Mouse (Mus musculus) cerebellum, postnatal 36 days (tissue): ENCODE measurements around the gene H2-Q1.
A peak's percentile ranks its signal among the peaks of the same experiment; 100 is the strongest.
"Not testable (repeated sequence)": the region's sequence is repeated elsewhere in the genome, so short reads cannot be mapped to it uniquely, and the experiment has no call there.

ENCODE experiments used
- DNase-seq, 2 experiments: peaks; one replicate each; pipeline ENCODE4 v3.0.0; 2021 to 2022; ENCODE audit warnings: mixed read lengths in 2 of 2

H2-Q1 gene

DNA sequence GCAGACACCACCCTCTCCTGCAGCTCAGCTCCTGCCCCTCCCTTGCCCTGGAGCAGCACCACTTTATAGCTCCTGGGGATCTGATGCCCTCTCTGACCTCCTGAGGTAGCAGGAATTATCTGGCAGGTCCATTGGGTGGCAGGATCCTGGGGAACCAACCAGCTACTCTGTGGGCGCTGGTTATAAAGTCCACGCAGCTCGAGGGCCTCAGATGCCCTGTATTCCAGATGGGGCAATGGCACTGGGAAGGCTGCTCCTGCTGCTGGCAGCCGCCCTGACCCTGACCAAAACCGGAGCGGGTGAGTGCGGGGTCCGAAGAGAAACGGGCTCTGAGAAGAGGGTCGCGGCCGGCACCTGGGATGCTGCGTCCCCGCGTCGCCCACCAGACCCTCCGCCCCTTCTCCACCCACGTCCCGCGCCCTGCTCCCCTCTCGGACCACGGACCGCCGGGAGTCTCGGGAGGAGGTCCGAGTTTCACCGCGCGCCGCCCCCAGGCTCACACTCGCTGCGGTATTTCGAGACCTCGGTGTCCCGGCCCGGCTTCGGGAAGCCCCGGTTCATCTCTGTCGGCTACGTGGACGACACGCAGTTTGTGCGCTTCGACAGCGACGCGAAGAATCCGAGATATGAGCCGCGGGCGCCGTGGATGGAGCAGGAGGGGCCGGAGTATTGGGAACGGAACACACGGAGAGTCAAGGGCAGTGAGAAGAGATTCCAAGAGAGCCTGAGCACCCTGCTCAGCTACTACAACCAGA is at the start of gene H2-Q1:
Gene H2-Q1, plus strand, starts transcription at position 79 of the 755 bp plus-strand sequence.
- DNase-seq: no peak

DNA sequence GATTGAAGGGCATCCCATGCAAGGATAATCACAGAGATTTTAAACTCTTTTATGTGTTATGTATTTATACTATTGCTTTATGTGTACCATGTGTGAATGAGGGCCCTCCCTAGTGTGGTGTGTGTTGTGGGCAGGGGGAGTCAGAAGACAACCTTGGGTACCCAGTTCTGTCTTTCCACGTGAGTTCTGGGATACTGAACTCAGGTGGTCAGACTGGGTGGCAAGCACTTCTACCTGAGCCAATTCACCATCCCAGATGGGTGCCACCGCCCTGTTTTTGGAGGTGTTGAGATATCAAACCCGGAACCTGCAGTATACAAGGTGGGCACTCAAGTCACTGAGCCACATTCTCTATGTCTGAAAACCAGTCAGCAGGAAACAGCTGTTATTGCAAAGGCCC is 48.0 kb upstream of the H2-Q1 start:
- DNase-seq: no peak

DNA sequence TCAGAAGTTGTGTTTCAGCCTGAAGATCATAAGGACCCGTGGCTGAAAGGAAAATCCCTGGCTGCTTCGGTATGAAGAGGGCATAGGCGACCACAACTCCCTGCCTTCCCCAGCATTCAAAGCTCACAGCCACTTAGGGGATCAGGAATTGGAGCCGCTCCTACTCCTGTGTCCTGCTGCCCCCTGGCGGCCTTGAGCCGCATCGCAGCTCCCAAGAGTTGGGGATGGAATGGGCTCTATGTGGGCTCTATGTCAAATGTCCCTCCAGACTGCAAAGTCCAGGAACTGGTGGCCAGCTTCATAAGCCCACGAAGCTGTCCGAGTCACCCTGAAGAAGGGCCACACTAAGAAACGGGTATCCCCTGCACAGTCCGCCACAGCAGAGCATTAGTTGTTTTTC is 45.4 kb upstream of the H2-Q1 start:
- DNase-seq: peak; percentile 88 to 89

DNA sequence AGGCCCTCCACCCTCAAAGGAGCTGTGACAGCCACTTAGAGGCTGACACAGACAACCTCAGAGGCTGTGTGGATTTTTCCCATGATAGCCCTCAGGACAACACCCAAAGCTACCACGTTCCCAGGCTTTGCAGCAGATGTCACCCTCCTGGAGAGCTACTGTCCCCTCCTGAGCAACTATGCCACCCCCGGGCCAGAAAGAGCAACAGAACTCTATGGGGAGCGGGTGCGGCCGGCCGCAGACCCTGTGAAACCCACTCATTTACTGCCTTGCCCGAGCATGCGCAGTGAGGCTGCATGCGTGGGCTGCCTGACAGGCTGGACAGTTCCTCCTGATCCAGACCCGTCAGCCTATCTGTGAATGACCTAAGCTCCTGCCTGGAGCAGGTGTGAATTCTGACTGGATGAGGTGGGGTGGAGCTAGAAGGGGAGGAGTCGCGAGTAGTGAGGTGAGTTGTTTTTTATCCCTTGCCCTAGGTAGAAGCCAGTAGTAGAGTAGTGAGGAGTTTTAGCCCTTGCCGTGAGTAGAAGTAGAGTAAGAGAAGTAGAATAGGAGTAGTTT is 43.8 kb upstream of the H2-Q1 start:
- no peak for DNase-seq

DNA sequence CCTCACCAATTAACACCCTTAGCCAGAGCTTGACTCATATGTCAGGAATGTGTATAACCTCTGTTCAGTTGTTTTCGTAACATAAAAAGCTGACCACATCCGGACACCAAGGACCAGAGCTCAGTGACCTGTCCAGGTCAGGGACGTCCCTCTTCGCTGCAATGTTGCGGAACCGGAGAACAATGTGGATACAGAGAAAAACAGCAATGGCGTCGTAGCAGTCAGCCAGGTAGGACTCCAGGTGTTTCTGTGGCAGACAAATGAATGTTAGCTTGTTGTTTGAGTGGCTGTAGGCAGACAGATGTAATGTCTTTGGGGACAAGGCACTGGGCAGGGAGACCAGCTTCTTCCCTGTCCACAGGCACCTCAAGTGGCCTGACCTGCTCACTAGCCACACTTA is 42.2 kb upstream of the H2-Q1 start:
- no peak for DNase-seq

DNA sequence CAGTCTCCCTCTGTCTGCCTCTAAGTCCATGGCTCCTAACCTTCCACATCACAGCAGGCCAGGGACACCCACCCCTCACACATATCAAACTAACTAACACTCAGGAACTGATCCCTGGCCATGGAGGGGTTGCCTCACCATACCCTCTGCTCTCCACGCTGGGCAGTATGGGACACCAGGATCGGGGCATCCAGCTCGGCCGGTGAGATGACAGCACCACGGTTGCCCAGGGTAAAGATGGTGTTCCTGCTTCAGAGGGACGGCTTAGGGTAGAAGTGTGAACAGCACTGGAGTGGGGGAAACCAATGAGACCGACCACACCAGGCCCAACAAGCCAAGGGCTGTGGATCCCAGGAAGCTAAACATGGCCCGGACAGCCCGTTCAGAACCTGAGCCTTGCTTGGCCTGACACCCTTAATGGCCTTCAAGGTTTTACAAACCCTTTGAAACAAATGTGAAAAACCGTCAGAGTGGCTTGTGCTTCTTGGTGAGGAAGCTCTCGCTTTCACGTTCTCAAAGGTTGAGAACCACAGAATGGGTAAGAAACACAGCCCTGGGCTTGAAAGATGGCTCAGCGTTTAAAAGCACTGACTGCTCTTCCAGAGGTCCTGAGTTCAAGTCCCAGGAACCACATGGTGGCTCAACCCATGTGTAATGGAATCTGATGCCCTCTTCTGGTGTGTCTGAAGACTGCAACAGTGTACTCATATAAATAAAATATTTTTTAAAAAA is 41.1 kb upstream of the H2-Q1 start:
- DNase-seq: no peak

DNA sequence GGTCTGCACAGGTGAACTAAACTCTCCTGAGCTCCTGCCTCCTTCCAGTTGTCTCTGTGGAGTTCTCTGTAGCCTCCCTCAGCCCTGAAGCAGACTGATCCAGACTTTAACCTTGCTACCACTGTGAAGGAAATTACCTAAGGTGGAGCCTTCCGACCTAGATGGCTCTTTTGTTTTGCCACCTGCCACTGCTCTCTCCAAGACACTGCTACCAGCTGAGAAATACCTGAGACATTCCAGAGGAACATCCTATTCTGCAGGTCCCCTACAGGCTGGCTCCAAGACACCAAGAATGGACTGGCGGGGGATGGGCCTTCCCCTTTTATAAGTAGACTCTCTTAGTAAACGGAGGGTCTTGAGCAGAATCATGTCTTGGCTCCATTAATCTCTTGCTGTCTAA is 39.9 kb upstream of the H2-Q1 start:
- DNase-seq: no peak

DNA sequence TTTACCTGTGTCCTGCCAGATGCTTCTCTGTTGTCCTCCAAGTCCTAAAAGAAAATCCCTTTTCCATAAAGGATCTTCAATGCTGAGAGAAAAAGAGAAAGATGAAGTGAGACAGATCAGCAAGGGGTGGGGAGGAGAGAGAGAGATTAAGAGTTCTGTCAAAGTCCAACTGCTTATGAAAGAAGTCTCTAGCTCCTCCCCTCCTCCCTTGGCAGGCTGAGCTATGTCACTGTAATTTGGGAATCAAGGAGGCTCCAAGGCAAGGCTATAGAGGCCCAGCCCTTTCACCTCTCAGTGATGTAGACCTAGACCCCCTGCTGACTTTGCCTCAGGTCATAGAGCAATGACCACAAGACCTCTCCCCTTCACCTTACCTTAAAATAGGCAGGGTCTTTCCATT is 34.8 kb upstream of the H2-Q1 start:
- no peak for DNase-seq

DNA sequence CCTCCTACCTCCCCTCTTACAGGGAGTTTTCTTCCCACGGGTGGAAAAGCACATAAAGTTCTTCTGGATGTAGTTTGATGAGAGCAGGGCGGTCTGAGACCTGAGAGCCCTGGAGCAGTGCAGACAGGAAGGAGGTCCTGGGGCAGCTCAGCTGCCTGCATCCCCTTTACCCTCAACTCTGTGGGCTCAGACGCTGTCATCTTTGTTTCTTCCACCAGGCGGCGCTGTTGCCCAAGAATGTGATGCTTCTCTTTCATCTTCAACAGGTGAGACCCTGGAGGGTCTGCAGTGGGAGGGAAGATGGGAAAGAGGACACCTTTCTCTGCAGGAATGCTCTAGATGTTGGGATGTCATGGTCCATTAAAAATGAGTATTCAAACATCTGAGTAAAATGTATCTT is 24.4 kb upstream of the H2-Q1 start:
- peak; percentile 44 to 48 for DNase-seq

DNA sequence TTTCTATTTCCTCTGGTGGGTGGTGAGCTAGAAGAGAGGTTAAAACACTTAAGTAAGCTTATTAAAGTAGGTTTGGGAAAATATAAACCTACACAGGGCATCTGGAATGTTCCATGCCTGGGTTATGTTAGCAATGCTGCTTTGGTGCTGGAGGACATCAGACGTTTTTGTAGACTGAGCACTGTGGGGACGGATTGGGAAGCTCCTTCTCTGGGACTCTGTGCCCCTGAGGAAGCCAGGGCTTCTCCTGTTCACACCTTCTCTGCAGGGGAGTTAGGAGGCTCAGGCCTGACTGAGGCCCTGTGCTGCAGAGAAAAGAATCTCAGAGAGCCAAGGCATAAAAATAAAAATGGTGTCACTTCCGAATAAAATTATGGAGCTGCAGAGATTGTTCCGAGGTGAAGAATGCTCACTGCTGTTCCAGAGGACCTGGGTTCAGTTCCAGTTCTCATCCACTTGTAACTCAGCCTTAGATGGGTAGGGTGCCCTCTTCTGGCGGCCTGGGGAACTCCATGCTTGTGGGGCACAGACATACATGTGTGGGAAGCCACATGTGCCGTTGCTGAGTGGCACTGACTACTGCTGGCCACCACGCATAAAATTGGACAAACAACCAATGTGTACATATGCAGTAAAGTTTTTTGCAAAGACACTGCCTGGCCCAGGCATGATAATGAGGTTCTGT is 19.8 kb upstream of the H2-Q1 start:
- DNase-seq: not testable (repeated sequence)

DNA sequence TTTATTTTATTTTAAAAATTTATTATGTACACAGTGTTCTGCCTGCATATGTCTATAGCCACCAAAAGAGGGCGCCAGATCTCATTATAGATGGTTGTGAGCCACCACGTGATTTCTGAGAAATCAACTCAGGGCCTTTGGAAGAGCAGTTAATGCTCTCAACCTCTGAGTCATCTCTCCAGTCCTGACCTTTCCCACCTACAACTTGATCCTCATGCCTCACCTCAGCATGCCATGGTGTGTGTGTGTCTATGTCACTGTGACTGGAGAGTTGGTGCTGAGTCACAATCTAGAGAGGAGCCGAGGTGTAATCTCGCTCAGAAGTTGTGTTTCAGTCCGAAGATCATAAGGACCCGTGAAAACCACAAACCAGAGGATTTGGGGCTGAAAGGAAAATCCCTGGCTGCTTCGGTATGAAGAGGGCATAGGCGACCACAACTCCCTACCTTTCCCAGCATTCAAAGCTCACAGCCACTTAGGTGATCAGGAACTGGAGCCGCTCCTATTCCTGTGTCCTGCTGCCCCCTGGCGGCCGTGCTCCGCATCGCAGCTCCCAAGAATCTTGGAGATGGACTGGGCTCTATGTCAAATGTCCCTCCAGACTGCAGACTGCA is 18.5 kb upstream of the H2-Q1 start:
- DNase-seq: peak; percentile 90 to 92

DNA sequence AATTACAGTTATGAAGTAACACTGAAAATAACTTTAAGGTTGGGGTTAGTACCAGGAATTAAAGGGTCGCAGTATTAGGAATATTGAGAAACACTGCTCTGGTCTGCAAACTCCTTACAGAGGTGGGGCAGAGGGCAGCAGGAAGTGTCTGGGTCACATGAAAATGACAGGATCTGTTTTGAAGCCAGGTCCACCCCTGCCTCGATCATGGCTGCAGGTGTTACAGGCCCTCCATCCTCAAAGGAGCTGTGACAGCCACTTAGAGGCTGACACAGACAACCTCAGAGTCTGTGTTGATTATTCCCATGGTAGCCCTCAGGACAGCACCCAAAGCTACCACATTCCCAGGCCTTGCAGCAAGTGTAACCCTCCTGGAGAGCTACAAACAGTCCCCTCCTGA is 16.9 kb upstream of the H2-Q1 start:
- no peak for DNase-seq

DNA sequence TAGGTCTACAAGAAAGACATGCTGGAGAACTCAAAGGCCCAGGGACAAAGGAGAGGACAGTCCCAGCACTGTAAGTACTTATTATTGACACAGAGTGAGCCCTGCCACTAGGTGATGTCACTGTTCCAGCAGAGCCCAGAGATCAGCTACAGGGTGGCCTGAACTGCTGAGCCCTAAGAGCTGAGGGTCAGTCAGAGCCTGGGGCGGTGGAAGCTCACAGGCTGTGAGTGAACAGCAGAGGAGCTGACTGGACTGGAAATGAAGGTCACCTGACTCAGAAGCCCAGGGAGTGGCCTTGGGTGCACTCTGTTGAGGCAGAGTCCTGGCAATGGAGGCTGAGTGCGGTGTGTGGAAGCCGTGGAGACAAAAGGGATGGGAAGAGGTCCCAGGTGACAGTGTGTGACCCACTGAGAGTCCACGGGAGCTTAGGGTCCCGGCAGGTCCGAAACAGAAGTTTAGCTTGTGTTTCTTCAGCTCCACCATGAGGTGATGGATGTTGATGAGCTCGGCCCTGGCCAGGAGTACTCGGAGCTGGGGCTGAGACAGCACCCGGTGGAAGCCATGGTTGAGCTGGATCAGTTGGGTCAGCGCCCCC is 16.4 kb upstream of the H2-Q1 start:
- no peak for DNase-seq

DNA sequence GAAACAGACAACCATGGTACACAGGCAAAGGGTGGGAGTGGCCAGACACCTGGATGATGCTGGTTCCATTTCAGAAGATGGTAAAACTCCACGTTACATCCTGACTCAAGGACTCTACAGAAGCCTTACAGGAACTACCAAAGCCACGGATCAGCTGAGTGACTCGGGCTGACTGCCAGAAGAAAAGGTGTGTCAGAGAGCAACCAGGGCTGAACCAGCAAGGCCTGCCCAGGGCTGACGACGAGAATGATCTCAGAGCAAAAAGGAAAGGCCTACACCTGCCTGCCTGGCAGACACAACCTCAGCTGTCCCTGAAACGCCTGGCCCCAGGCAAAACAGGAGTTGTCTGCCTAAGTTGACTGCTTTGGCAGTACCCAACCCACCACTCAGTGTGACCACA is 15.7 kb upstream of the H2-Q1 start:
- DNase-seq: no peak

DNA sequence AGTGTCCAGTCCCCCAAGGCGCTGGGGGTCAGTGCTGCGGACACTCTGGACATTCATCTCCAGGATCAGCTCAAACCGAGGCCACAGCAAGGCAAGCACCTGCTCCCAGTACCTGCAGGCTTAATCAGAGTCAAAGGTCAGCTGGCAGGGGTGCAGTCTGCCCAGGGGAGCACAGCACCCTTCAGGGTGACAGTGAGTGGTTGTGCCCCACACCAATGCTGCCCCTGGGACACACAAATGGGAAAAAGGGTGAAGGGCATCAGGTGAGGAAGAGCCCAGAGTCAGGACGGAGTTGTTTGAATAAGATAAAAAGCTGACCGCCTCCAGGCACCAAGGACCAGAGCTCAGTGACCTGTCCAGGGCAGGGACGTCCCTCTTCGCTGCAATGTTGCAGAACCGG is 15.3 kb upstream of the H2-Q1 start:
- not testable (repeated sequence) for DNase-seq

DNA sequence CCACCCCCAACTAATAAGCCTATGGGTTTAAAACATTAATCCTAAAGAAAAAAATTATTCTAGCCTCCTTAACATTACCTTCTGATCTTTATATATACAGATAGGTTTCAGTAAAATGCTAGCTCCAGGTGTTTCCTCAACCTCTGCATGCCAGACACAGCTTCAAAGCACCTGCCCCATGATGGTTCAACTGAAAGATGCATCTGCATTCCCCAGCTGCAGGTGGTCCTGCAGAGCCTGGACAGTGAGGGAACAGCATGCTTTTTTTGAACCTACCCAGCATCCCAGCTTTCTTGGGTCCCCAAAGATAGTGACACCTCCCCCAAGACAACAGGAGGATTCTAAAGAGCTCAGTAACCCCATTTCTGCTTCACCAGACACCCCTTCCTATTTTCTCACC is 1.5 kb upstream of the H2-Q1 start:
- DNase-seq: no peak

DNA sequence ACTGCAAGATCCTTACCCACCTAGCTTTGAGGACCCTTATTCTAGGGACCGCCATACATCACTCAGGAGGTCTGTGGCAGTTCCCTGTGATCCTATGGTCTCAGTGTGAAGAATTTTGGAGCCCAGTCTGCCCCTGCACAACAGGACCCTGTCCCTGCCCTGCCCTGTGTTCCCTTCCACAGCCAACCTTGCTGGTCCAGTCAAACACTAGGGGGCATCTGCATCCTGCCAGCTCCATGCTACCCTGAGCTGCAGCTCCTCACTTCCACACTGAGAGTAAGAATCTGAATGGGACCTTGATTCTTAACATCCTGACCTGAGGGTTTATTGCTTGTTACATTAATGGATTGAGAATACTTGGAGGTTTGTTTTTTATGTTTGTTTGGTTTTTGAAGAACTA is 4.9 kb downstream of the H2-Q1 start:
- not testable (repeated sequence) for DNase-seq

DNA sequence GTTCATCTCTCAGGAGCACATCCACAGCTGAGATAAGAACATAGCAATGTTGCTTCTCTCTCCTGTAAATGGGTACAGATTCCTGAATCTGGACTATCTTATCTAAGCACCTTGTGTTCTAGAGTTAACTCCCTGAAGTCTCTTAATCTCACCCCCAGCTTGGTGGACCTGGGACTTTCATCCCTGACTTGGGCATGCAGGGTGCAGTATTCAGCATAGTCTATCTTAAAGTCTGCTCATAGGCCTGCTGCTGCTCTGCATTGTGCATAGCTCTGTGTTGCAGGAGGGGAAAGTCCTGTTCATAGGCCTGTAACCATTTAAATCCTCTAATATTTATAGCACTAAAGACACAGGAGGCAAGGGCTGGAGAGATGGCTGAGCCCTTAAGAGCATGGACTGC is 5.8 kb downstream of the H2-Q1 start:
- not testable (repeated sequence) for DNase-seq

DNA sequence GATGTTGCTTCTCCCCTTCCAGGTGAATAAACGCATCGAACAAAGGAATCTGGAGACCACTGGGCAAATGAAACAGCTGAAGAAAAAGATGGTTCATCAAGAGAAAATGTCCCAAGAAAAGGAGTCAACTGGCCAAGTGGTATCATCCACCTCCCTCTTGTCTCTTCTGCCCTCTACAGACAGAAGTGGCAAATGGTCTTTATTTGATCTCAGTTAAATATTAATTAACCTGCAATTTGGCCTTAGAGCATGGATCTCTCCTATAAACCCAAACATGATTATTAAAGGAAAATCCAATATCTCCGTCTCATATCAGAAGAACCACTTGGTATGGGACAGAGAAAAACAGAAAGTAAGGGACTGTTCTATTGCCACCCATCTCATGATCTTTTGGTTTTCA is 9.5 kb downstream of the H2-Q1 start:
- DNase-seq: not testable (repeated sequence)

DNA sequence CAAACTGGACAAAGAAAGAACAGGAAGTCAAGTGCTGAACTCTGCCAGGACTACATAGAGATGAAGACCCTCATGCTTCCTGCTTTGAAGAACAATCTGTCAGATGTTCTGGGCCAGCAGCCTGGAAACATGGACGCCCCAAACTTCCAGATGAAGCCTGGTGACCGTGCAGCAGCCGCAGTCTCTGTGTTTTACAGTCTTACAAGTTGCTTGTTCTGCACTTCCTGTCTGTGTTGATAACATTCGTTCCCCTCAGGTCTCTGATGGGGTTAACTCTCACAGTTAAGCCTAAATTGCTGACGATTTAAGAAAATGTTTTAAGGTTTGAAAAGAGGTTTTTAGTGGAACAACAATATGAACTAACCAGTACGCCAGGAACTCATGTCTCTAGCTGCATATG is 11.3 kb downstream of the H2-Q1 start:
- DNase-seq: not testable (repeated sequence)

DNA sequence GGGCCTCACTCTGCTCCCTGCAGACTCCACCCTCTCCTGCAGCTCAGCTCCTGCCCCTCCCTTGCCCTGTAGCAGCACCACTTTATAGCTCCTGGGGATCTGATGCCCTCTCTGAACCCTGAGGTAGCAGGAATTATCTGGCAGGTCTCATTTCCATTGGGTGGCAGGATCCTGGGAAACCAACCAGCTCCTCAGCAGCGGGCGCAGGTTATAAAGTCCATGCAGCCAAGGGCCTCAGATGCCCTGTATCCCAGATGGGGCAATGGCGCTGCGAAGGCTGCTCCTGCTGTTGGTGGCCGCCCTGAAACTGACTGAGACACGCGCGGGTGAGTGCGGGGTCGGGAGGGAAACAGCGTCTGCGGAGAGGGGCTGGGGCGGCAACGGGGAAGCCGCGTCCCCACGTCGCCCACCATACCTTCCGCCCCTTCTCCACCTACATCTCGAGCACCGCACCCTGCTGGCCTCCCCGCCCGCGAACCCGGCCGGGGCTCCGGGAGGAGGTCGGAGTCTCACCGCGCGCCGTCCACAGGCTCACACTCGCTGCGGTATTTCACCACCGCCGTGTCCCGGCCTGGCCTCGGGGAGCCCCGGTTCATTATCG is 22.0 kb downstream of the H2-Q1 start, which contains the start of gene H2-Q2:
Gene H2-Q2, plus strand, starts transcription at position 172 of the 601 bp plus-strand sequence.
- DNase-seq: no peak
